9 mouse cellular contexts compared by ENCODE assay signal in genomic region chr13:60364778-60365672, GRCm38 (mm10).
A peak's percentile ranks its signal among the peaks of the same experiment; 100 is the strongest.
DNase-seq lines count a peak whose midpoint lies in the region; ATAC-seq and TF ChIP-seq lines count a peak whose summit lies in the region.
"Had no signal": no experiment of that assay in that cellular context is flagged by ENCODE, and none has a peak within 500 bp of the region (broad histone marks: within the 10 kb centered on the region; RNA-seq: fewer than 3 reads in every experiment).

No protein-coding gene starts in this region.

- no peak overlapping the region for H3K9ac ChIP-seq in liver, postnatal 0 days (replicated peaks)
- peak overlapping the region; percentile 34; the same call in 1 of the 2 replicates for H3K9ac ChIP-seq in embryonic facial prominence, embryonic 14.5 days (ENCODE audit: low read depth, low read length)
- H3K9ac ChIP-seq in kidney, embryonic 15.5 days: no peak overlapping the region
- H3K9ac ChIP-seq in stomach, embryonic 14.5 days (replicated peaks; ENCODE audit: low read depth, low read length): no peak overlapping the region
- H3K9ac ChIP-seq in liver, embryonic 11.5 days (ENCODE audit: low read depth, low read length): no peak overlapping the region

- peak; percentile 10 for DNase-seq in liver
- DNase-seq in liver, postnatal 0 days: no peak
- DNase-seq in embryonic facial prominence, embryonic 14.5 days (ENCODE audit: low spot score): peak; percentile 97
- no peak for DNase-seq in cerebellum, adult 11-12 months
- no peak for DNase-seq in liver, embryonic 11.5 days (ENCODE audit: low spot score)
- DNase-seq in midbrain, embryonic 10.5 days (ENCODE audit: low spot score): no peak
- DNase-seq: layer of hippocampus, postnatal 36 days had no signal

- no peak overlapping the region for H3K27ac ChIP-seq in liver, postnatal 0 days (ENCODE audit: low read depth)
- H3K27ac ChIP-seq in embryonic facial prominence, embryonic 14.5 days (replicated peaks; ENCODE audit: low read depth, low read length): peak overlapping the region; percentile 90
- peak overlapping the region; percentile 67 for H3K27ac ChIP-seq in kidney, embryonic 15.5 days
- H3K27ac ChIP-seq in stomach, embryonic 14.5 days (ENCODE audit: low read length): peak overlapping the region; percentile 16; the same call in 1 of the 2 replicates
- no peak overlapping the region for H3K27ac ChIP-seq in liver, embryonic 11.5 days (ENCODE audit: low read depth, low read length)
- no peak overlapping the region for H3K27ac ChIP-seq in midbrain, embryonic 10.5 days (replicated peaks)

- no peak for ATAC-seq in liver, postnatal 0 days
- ATAC-seq in embryonic facial prominence, embryonic 14.5 days (ENCODE audit: low read depth): peak; percentile 96
- ATAC-seq in kidney, embryonic 15.5 days (replicated peaks; ENCODE audit: low FRiP score): peak; percentile 78
- ATAC-seq in stomach, embryonic 14.5 days (ENCODE audit: insufficient number of reproducible peaks, insufficient read depth, low FRiP score, low read depth): peak; percentile 67; the same call in 1 of the 2 replicates
- ATAC-seq in liver, embryonic 11.5 days (replicated peaks; ENCODE audit: low FRiP score): no peak

- WGBS in liver, postnatal 0 days (ENCODE audit: insufficient replicate concordance): 64% methylated on average over 13 of the region's 13 CpGs
- 17% methylated on average over 13 of the region's 13 CpGs for WGBS in embryonic facial prominence, embryonic 14.5 days
- 43% methylated on average over 13 of the region's 13 CpGs for WGBS in kidney, embryonic 15.5 days
- WGBS in stomach, embryonic 14.5 days: 43% methylated on average over 13 of the region's 13 CpGs
- WGBS in liver, embryonic 11.5 days: 59% methylated on average over 13 of the region's 13 CpGs
- 71% methylated on average over 13 of the region's 13 CpGs for WGBS in midbrain, embryonic 10.5 days

- H3K9me3 ChIP-seq in liver, postnatal 0 days (ENCODE audit: low read length): no peaks in the 10 kb centered on the region
- H3K9me3 ChIP-seq in embryonic facial prominence, embryonic 14.5 days (ENCODE audit: control insufficient read depth, low read length): no peaks in the 10 kb centered on the region
- no peaks in the 10 kb centered on the region for H3K9me3 ChIP-seq in kidney, embryonic 15.5 days (replicated peaks)
- H3K9me3 ChIP-seq in stomach, embryonic 14.5 days (ENCODE audit: control insufficient read depth, low read depth, low read length): no peaks in the 10 kb centered on the region
- H3K9me3 ChIP-seq in liver, embryonic 11.5 days (ENCODE audit: control insufficient read depth, low read length): no peaks in the 10 kb centered on the region
- no peaks in the 10 kb centered on the region for H3K9me3 ChIP-seq in midbrain, embryonic 10.5 days (replicated peaks)

- no peaks in the 10 kb centered on the region for H3K4me1 ChIP-seq in liver, postnatal 0 days (ENCODE audit: insufficient read depth)
- H3K4me1 ChIP-seq in embryonic facial prominence, embryonic 14.5 days (ENCODE audit: control insufficient read depth, insufficient read depth, low read length): peaks cover 49% of the 10 kb centered on the region
- H3K4me1 ChIP-seq in kidney, embryonic 15.5 days: peaks cover 21% of the 10 kb centered on the region
- no peaks in the 10 kb centered on the region; the same call in 1 of the 2 replicates for H3K4me1 ChIP-seq in stomach, embryonic 14.5 days (ENCODE audit: control insufficient read depth, insufficient read depth, low read length)
- H3K4me1 ChIP-seq in liver, embryonic 11.5 days (replicated peaks; ENCODE audit: control insufficient read depth, insufficient read depth, low read length): no peaks in the 10 kb centered on the region
- H3K4me1 ChIP-seq in midbrain, embryonic 10.5 days: no peaks in the 10 kb centered on the region

- H3K4me3 ChIP-seq in liver, postnatal 0 days (ENCODE audit: low read depth, low read length): no peak overlapping the region
- no peak overlapping the region for H3K4me3 ChIP-seq in embryonic facial prominence, embryonic 14.5 days (ENCODE audit: low read depth, low read length)
- H3K4me3 ChIP-seq in kidney, embryonic 15.5 days (replicated peaks): no peak overlapping the region
- H3K4me3 ChIP-seq in stomach, embryonic 14.5 days (ENCODE audit: low read depth, low read length): no peak overlapping the region
- H3K4me3 ChIP-seq in liver, embryonic 11.5 days (ENCODE audit: low read depth, low read length): no peak overlapping the region
- no peak overlapping the region for H3K4me3 ChIP-seq in midbrain, embryonic 10.5 days

- TF ChIP-seq EP300 in liver, postnatal 0 days (IDR thresholded peaks at IDR 0.05; ENCODE audit: low read depth): no peak

- H3K4me2 ChIP-seq in liver, postnatal 0 days (ENCODE audit: low read depth, low read length): no peak overlapping the region
- peak overlapping the region; percentile 33 for H3K4me2 ChIP-seq in embryonic facial prominence, embryonic 14.5 days (ENCODE audit: low read depth, low read length)
- peak overlapping the region; percentile 2; the same call in 1 of the 2 replicates for H3K4me2 ChIP-seq in kidney, embryonic 15.5 days
- no peak overlapping the region for H3K4me2 ChIP-seq in stomach, embryonic 14.5 days (replicated peaks; ENCODE audit: low read depth, low read length)
- H3K4me2 ChIP-seq in liver, embryonic 11.5 days: no peak overlapping the region

- H3K36me3 ChIP-seq in liver, postnatal 0 days (replicated peaks; ENCODE audit: insufficient read depth, low read length): no peaks in the 10 kb centered on the region
- H3K36me3 ChIP-seq in embryonic facial prominence, embryonic 14.5 days (ENCODE audit: control insufficient read depth, insufficient read depth, low read length): no peaks in the 10 kb centered on the region
- H3K36me3 ChIP-seq in kidney, embryonic 15.5 days: no peaks in the 10 kb centered on the region
- no peaks in the 10 kb centered on the region for H3K36me3 ChIP-seq in stomach, embryonic 14.5 days (ENCODE audit: control insufficient read depth, insufficient read depth, low read length)
- H3K36me3 ChIP-seq in liver, embryonic 11.5 days (ENCODE audit: control insufficient read depth, insufficient read depth, low read length): no peaks in the 10 kb centered on the region
- no peaks in the 10 kb centered on the region for H3K36me3 ChIP-seq in midbrain, embryonic 10.5 days

- no peak for TF ChIP-seq CTCF in liver, postnatal 0 days (IDR thresholded peaks at IDR 0.05; ENCODE audit: low read depth)

- no peaks in the 10 kb centered on the region for H3K27me3 ChIP-seq in liver, postnatal 0 days (ENCODE audit: insufficient read depth, low read length)
- no peaks in the 10 kb centered on the region for H3K27me3 ChIP-seq in embryonic facial prominence, embryonic 14.5 days (replicated peaks; ENCODE audit: control insufficient read depth, insufficient read depth, low read length)
- no peaks in the 10 kb centered on the region for H3K27me3 ChIP-seq in kidney, embryonic 15.5 days
- no peaks in the 10 kb centered on the region for H3K27me3 ChIP-seq in stomach, embryonic 14.5 days (ENCODE audit: control insufficient read depth, insufficient read depth, low read length)
- H3K27me3 ChIP-seq in liver, embryonic 11.5 days (replicated peaks; ENCODE audit: control insufficient read depth, insufficient read depth, low read length): no peaks in the 10 kb centered on the region
- no peaks in the 10 kb centered on the region for H3K27me3 ChIP-seq in midbrain, embryonic 10.5 days (ENCODE audit: low read depth, poor library complexity, severe bottlenecking)

Comparison
In these comparisons a context has a peak if more than half of its experiments do, and no peak if none do; other contexts are left out.
1. DNase-seq: peak in liver (single experiment) and embryonic facial prominence, embryonic 14.5 days (single experiment); none in liver, postnatal 0 days (single experiment), cerebellum, adult 11-12 months (single experiment), liver, embryonic 11.5 days (single experiment) and midbrain, embryonic 10.5 days (single experiment).
2. ATAC-seq: peak in embryonic facial prominence, embryonic 14.5 days (single experiment), kidney, embryonic 15.5 days (single experiment) and stomach, embryonic 14.5 days (single experiment); none in liver, postnatal 0 days (single experiment) and liver, embryonic 11.5 days (single experiment).
3. H3K27ac ChIP-seq: peak in embryonic facial prominence, embryonic 14.5 days (single experiment), kidney, embryonic 15.5 days (single experiment) and stomach, embryonic 14.5 days (single experiment); none in liver, postnatal 0 days (single experiment), liver, embryonic 11.5 days (single experiment) and midbrain, embryonic 10.5 days (single experiment).
4. H3K4me2 ChIP-seq: peak in embryonic facial prominence, embryonic 14.5 days (single experiment) and kidney, embryonic 15.5 days (single experiment); none in liver, postnatal 0 days (single experiment), stomach, embryonic 14.5 days (single experiment) and liver, embryonic 11.5 days (single experiment).